Mouse (Mus musculus): ENCODE data around the gene Glb1. TPM values are rescaled to one million over a fixed set of nuclear protein-coding genes. Genes with fewer than 3 reads are reported as not detected.
A peak's percentile ranks its signal among the peaks of the same experiment; 100 is the strongest.

Gene Glb1
- total and polyA plus RNA-seq, 3 experiments: 12.2 to 20.8 (median 14.8) TPM

DNA sequence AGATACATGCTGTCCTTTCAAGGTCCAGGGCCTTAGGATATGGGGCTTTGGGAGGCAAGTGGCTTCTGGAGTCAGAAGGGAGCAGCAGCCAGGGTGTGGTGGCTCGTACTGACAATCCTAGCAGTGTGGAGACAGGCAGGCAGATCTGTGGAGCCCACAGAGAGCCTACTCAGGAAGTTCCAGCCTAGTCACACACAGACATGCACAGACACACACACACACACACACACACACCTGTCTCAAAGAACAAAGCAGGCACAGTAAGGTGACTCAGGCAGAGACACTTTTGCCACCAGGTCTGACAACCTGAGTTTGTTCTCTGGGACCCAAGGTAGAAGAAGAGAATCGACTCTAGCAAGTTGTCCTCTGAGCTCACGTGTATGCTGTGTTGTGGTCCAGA is 80.1 kb downstream of the Glb1 start:
- Histone ChIP-seq H3K9ac (ENCODE audit: low read depth, low read length) (no peak overlapping the region), H3K4me3 (no peak overlapping the region), H3K27ac (no peak overlapping the region), H3K4me1 (ENCODE audit: control insufficient read depth, insufficient read depth, low read length) (no peaks in the 10 kb centered on the region), H3K27me3 (ENCODE audit: control insufficient read depth, insufficient read depth, low read length) (no peaks in the 10 kb centered on the region), H3K36me3 (ENCODE audit: control insufficient read depth, insufficient read depth, low read length) (no peaks in the 10 kb centered on the region), H3K79me2 (replicated peaks; ENCODE audit: control insufficient read depth, insufficient read depth, low read length) (no peaks in the 10 kb centered on the region)
- TF ChIP-seq EP300 (IDR thresholded peaks at IDR 0.05; ENCODE audit: insufficient read depth, low read depth, low read length) (no peak), POLR2A (IDR thresholded peaks at IDR 0.05; ENCODE audit: insufficient read depth, low read depth, low read length) (no peak), CTCF (IDR thresholded peaks at IDR 0.05) (no peak)
- WGBS: 77% methylated on average over 3 of the region's 3 CpGs
- DNase-seq: no peak
- intact Hi-C loops (cut with DNase I): no loop called here

- H3K4me1 ChIP-seq (ENCODE audit: control insufficient read depth, insufficient read depth, low read length): no peaks in the 10 kb centered on the region
- no peak overlapping the region for H3K27ac ChIP-seq
- WGBS: 73% methylated on average over 5 of the region's 5 CpGs
- no peaks in the 10 kb centered on the region for H3K79me2 ChIP-seq (replicated peaks; ENCODE audit: control insufficient read depth, insufficient read depth, low read length)
- TF ChIP-seq CTCF (IDR thresholded peaks at IDR 0.05) (no peak), EP300 (IDR thresholded peaks at IDR 0.05; ENCODE audit: insufficient read depth, low read depth, low read length) (no peak), POLR2A (IDR thresholded peaks at IDR 0.05; ENCODE audit: insufficient read depth, low read depth, low read length) (no peak)
- no peaks in the 10 kb centered on the region for H3K27me3 ChIP-seq (ENCODE audit: control insufficient read depth, insufficient read depth, low read length)
- H3K36me3 ChIP-seq (ENCODE audit: control insufficient read depth, insufficient read depth, low read length): no peaks in the 10 kb centered on the region
- H3K9ac ChIP-seq (ENCODE audit: low read depth, low read length): no peak overlapping the region
- no peak for DNase-seq
- intact Hi-C loops (cut with DNase I): no loop called here
- no peak overlapping the region for H3K4me3 ChIP-seq
Observed at GRCm38 (mm10) chr9:114484771-114485170, 83.9 kb downstream of the Glb1 start.

GRCm38 (mm10) chr9:114486808-114487207 is 85.9 kb downstream of the Glb1 start:
- 85% methylated on average over 4 of the region's 4 CpGs for WGBS
- Histone ChIP-seq H3K9ac (ENCODE audit: low read depth, low read length) (no peak overlapping the region), H3K79me2 (replicated peaks; ENCODE audit: control insufficient read depth, insufficient read depth, low read length) (no peaks in the 10 kb centered on the region), H3K4me3 (no peak overlapping the region), H3K27ac (no peak overlapping the region), H3K36me3 (ENCODE audit: control insufficient read depth, insufficient read depth, low read length) (no peaks in the 10 kb centered on the region), H3K27me3 (ENCODE audit: control insufficient read depth, insufficient read depth, low read length) (no peaks in the 10 kb centered on the region), H3K4me1 (ENCODE audit: control insufficient read depth, insufficient read depth, low read length) (no peaks in the 10 kb centered on the region)
- intact Hi-C loops (cut with DNase I): no loop called here
- TF ChIP-seq POLR2A (IDR thresholded peaks at IDR 0.05; ENCODE audit: insufficient read depth, low read depth, low read length): no peak
- DNase-seq: no peak

DNA sequence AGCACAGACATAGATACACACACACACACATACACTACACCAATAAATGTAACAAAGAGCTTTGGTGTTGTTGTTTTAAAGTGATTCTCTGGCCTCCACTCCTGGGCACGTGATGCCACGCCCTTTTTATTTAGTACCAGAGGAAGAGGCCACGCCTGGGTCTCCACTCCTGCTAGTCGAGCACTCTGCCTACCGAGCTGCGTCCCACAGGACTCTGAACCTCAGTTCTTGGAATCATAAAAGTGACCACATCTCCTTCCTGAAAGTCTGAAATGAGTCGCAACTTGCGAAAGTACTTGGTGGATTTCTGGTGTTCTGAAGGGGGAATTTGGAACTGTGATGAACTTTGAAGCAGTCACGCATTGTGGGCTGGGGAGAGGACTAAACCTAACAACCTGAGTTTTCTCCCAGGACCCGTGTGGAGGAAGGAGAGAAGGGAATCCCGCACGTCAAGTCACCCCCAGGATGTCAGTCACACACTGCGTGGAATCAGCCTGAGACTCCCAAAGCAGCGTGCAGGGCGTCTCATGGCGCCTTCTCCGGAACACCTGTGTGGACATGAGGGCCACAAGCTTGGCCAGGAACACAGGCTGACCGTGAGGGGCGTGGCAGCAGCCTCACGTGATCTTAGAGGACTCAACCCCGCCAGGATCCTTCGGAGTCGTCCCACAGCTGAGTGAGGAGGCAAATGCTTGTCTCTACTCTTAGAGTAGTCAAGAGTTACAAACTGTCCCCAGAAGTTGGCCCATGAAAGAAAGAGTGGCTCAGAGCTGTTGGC is 86.8 kb downstream of the Glb1 start:
- no peak for DNase-seq
- intact Hi-C loops (cut with DNase I): no loop called here
- no peak overlapping the region for H3K9ac ChIP-seq (ENCODE audit: low read depth, low read length)
- TF ChIP-seq EP300 (IDR thresholded peaks at IDR 0.05; ENCODE audit: insufficient read depth, low read depth, low read length): no peak
- no peak overlapping the region for H3K27ac ChIP-seq
- no peaks in the 10 kb centered on the region for H3K36me3 ChIP-seq (ENCODE audit: control insufficient read depth, insufficient read depth, low read length)
- no peaks in the 10 kb centered on the region for H3K4me1 ChIP-seq (ENCODE audit: control insufficient read depth, insufficient read depth, low read length)
- no peaks in the 10 kb centered on the region for H3K79me2 ChIP-seq (replicated peaks; ENCODE audit: control insufficient read depth, insufficient read depth, low read length)
- 75% methylated on average over 23 of the region's 23 CpGs for WGBS
- no peaks in the 10 kb centered on the region for H3K27me3 ChIP-seq (ENCODE audit: control insufficient read depth, insufficient read depth, low read length)
- no peak overlapping the region for H3K4me3 ChIP-seq

- H3K4me3 ChIP-seq: no peak overlapping the region
- intact Hi-C loops (cut with DNase I): no loop called here
- H3K9ac ChIP-seq (ENCODE audit: low read depth, low read length): no peak overlapping the region
- no peak overlapping the region for H3K27ac ChIP-seq
- H3K27me3 ChIP-seq (ENCODE audit: control insufficient read depth, insufficient read depth, low read length): no peaks in the 10 kb centered on the region
- no peak for DNase-seq
- no peaks in the 10 kb centered on the region for H3K36me3 ChIP-seq (ENCODE audit: control insufficient read depth, insufficient read depth, low read length)
- 74% methylated on average over 7 of the region's 7 CpGs for WGBS
- TF ChIP-seq POLR2A (IDR thresholded peaks at IDR 0.05; ENCODE audit: insufficient read depth, low read depth, low read length) (no peak), CTCF (IDR thresholded peaks at IDR 0.05) (no peak), EP300 (IDR thresholded peaks at IDR 0.05; ENCODE audit: insufficient read depth, low read depth, low read length) (no peak)
- no peaks in the 10 kb centered on the region for H3K4me1 ChIP-seq (ENCODE audit: control insufficient read depth, insufficient read depth, low read length)
- H3K79me2 ChIP-seq (replicated peaks; ENCODE audit: control insufficient read depth, insufficient read depth, low read length): no peaks in the 10 kb centered on the region
Observed at GRCm38 (mm10) chr9:114496469-114496868, 95.6 kb downstream of the Glb1 start.

GRCm38 (mm10) chr9:114498218-114498617 is 97.3 kb downstream of the Glb1 start:
- WGBS: 5% methylated on average over 11 of the region's 11 CpGs
- H3K4me3 ChIP-seq: no peak overlapping the region
- intact Hi-C loops (cut with DNase I): loop anchor here (2.0 kb wide), 2 partner anchors 81 to 179 kb away; no protein-coding TSS in a partner anchor
- H3K9ac ChIP-seq (ENCODE audit: low read depth, low read length): no peak overlapping the region
- no peaks in the 10 kb centered on the region for H3K79me2 ChIP-seq (replicated peaks; ENCODE audit: control insufficient read depth, insufficient read depth, low read length)
- TF ChIP-seq POLR2A (IDR thresholded peaks at IDR 0.05; ENCODE audit: insufficient read depth, low read depth, low read length) (no peak), CTCF (IDR thresholded peaks at IDR 0.05) (peak; percentile 85), EP300 (IDR thresholded peaks at IDR 0.05; ENCODE audit: insufficient read depth, low read depth, low read length) (0 out of 2 replicates have a peak, but pooled peaks have one; percentile 20)
- H3K27ac ChIP-seq: no peak overlapping the region
- no peaks in the 10 kb centered on the region for H3K36me3 ChIP-seq (ENCODE audit: control insufficient read depth, insufficient read depth, low read length)
- peak; percentile 62 to 81 for DNase-seq
- no peaks in the 10 kb centered on the region for H3K4me1 ChIP-seq (ENCODE audit: control insufficient read depth, insufficient read depth, low read length)
- H3K27me3 ChIP-seq (ENCODE audit: control insufficient read depth, insufficient read depth, low read length): no peaks in the 10 kb centered on the region

Data from heart, adult 2 months (tissue).